Mouse (Mus musculus) limb, embryonic 12.5 days (tissue): ENCODE measurements around the gene Cnot1. TPM values are rescaled to one million over a fixed set of nuclear protein-coding genes. Genes with fewer than 3 reads are reported as not detected.
"Not testable (repeated sequence)": the region's sequence is repeated elsewhere in the genome, so short reads cannot be mapped to it uniquely, and the experiment has no call there.

Experiments
- ATAC-seq: fragments of 200-750 bp; cut with Nextera tagmentation; 2 replicates; pipeline ENCODE4 v1.8.0; 2017; ENCODE audit warnings: low read depth, moderate TSS enrichment; ENCODE audit not compliant: insufficient number of reproducible peaks, insufficient read depth, low FRiP score, low TSS enrichment
- H3K27ac ChIP-seq: fragments of 300-500 bp; sonication (generic); 2 replicates; pipeline ENCODE4 v1.5.1; 2016; ENCODE audit warnings: mild to moderate bottlenecking, moderate library complexity
- H3K27me3 ChIP-seq: fragments of 300-500 bp; sonication (generic); 2 replicates; pipeline ENCODE4 v1.6.1; 2016; ENCODE audit warnings: mild to moderate bottlenecking, moderate library complexity
- H3K36me3 ChIP-seq: fragments of 300-500 bp; sonication (generic); 2 replicates; pipeline ENCODE4 v1.6.1; 2016; ENCODE audit warnings: mild to moderate bottlenecking, moderate library complexity
- H3K4me1 ChIP-seq: fragments of 300-500 bp; sonication (generic); replicated peaks from 2 replicates; pipeline ENCODE4 v1.6.1; 2016
- H3K4me2 ChIP-seq: fragments of 300-500 bp; sonication (generic); 2 replicates; pipeline ENCODE4 v1.6.1; 2016; ENCODE audit warnings: mild to moderate bottlenecking, moderate library complexity
- H3K4me3 ChIP-seq: fragments of 300-500 bp; sonication (generic); replicated peaks from 2 replicates; pipeline ENCODE4 v1.5.1; 2016; ENCODE audit warnings: mild to moderate bottlenecking
- H3K9ac ChIP-seq: fragments of 300-500 bp; sonication (generic); replicated peaks from 2 replicates; pipeline ENCODE4 v1.6.1; 2016; ENCODE audit warnings: mild to moderate bottlenecking, moderate library complexity
- H3K9me3 ChIP-seq: fragments of 300-500 bp; sonication (generic); 2 replicates; pipeline ENCODE4 v1.6.1; 2016; ENCODE audit warnings: mild to moderate bottlenecking, moderate library complexity
- WGBS: fragments of 180-500 bp; shearing (Covaris S2); methylation state at CpG from one replicate; pipeline ENCODE4 v1.1.7; 2016; 5-methylcytosine and 5-hydroxymethylcytosine counted together
- polyA plus RNA-seq: library from polyadenylated mRNA; unstranded; fragments of >200 nt; fragmentation: Nextera tagmentation; extraction: Ambion mirVana; gene quantifications from 2 replicates; pipeline ENCODE4 v1.2.1, GENCODE M21; 2016

Cnot1 gene
- polyA plus RNA-seq, 1 experiment from 2014 or later: 91.3 TPM

- H3K36me3 ChIP-seq: peaks cover 46% of the 10 kb centered on the region
- H3K9me3 ChIP-seq: no peaks in the 10 kb centered on the region
- H3K4me1 ChIP-seq: no peaks in the 10 kb centered on the region; the same call in 1 of the 2 replicates
- no peaks in the 10 kb centered on the region for H3K27me3 ChIP-seq
- H3K27ac ChIP-seq: no peak overlapping the region
- no peak overlapping the region for H3K9ac ChIP-seq
- 97% methylated on average over 6 of the region's 6 CpGs for WGBS
- ATAC-seq: no peak
- H3K4me3 ChIP-seq: no peak overlapping the region
- H3K4me2 ChIP-seq: no peak overlapping the region
Measured at GRCm38 (mm10) chr8:95799117-95799516, 8.1 kb downstream of the Cnot1 start.

- WGBS: 93% methylated on average over 5 of the region's 5 CpGs
- not testable (repeated sequence) for H3K27ac ChIP-seq, H3K9ac ChIP-seq, H3K4me1 ChIP-seq, H3K27me3 ChIP-seq, ATAC-seq, H3K9me3 ChIP-seq, H3K4me2 ChIP-seq, H3K4me3 ChIP-seq
- peaks cover 31% of the 10 kb centered on the region for H3K36me3 ChIP-seq
Measured at GRCm38 (mm10) chr8:95795333-95796061, 11.8 kb downstream of the Cnot1 start.

- Histone ChIP-seq H3K27me3 (no peaks in the 10 kb centered on the region), H3K36me3 (peaks cover 84% of the 10 kb centered on the region), H3K27ac (no peak overlapping the region), H3K9ac (no peak overlapping the region), H3K4me2 (no peak overlapping the region), H3K9me3 (no peaks in the 10 kb centered on the region), H3K4me3 (no peak overlapping the region), H3K4me1 (no peaks in the 10 kb centered on the region)
- 96% methylated on average over 3 of the region's 4 CpGs for WGBS
- no peak for ATAC-seq
Measured at GRCm38 (mm10) chr8:95785591-95785990, 21.7 kb downstream of the Cnot1 start.

GRCm38 (mm10) chr8:95782628-95783027, 24.6 kb downstream of the Cnot1 start:
- Histone ChIP-seq H3K9ac (no peak overlapping the region), H3K4me3 (no peak overlapping the region), H3K27me3 (no peaks in the 10 kb centered on the region), H3K4me2 (no peak overlapping the region), H3K27ac (no peak overlapping the region), H3K36me3 (peaks cover 84% of the 10 kb centered on the region), H3K9me3 (peaks cover 8% of the 10 kb centered on the region; the same call in 1 of the 2 replicates), H3K4me1 (no peaks in the 10 kb centered on the region)
- ATAC-seq: no peak

- Histone ChIP-seq H3K27me3 (no peaks in the 10 kb centered on the region), H3K36me3 (peaks cover 75% of the 10 kb centered on the region), H3K4me3 (no peak overlapping the region), H3K9me3 (peaks cover 8% of the 10 kb centered on the region; the same call in 1 of the 2 replicates), H3K9ac (no peak overlapping the region), H3K4me2 (no peak overlapping the region), H3K4me1 (no peaks in the 10 kb centered on the region), H3K27ac (no peak overlapping the region)
- ATAC-seq: no peak
- WGBS: 96% methylated on average over 2 of the region's 2 CpGs
Measured at GRCm38 (mm10) chr8:95781775-95782174, 25.5 kb downstream of the Cnot1 start.

- Histone ChIP-seq H3K4me2 (no peak overlapping the region), H3K9me3 (peaks cover 8% of the 10 kb centered on the region; the same call in 1 of the 2 replicates), H3K9ac (no peak overlapping the region), H3K27me3 (no peaks in the 10 kb centered on the region), H3K36me3 (peaks cover 68% of the 10 kb centered on the region), H3K4me1 (no peaks in the 10 kb centered on the region), H3K27ac (no peak overlapping the region), H3K4me3 (no peak overlapping the region)
- ATAC-seq: no peak
- WGBS: 100% methylated on average over 3 of the region's 3 CpGs
Measured at GRCm38 (mm10) chr8:95781085-95781484, 26.2 kb downstream of the Cnot1 start.

- WGBS: 86% methylated on average over 1 of the region's 1 CpGs
- no peak overlapping the region for H3K9ac ChIP-seq
- H3K4me3 ChIP-seq: no peak overlapping the region
- ATAC-seq: no peak
- H3K4me2 ChIP-seq: no peak overlapping the region
- H3K27ac ChIP-seq: no peak overlapping the region
- H3K9me3 ChIP-seq: no peaks in the 10 kb centered on the region
- H3K27me3 ChIP-seq: no peaks in the 10 kb centered on the region
- H3K4me1 ChIP-seq: no peaks in the 10 kb centered on the region
- H3K36me3 ChIP-seq: peaks cover 93% of the 10 kb centered on the region
Measured at GRCm38 (mm10) chr8:95764133-95764532, 43.1 kb downstream of the Cnot1 start.

- no peaks in the 10 kb centered on the region for H3K9me3 ChIP-seq
- no peak overlapping the region for H3K27ac ChIP-seq
- no peaks in the 10 kb centered on the region for H3K27me3 ChIP-seq
- WGBS: 94% methylated on average over 6 of the region's 6 CpGs
- no peaks in the 10 kb centered on the region for H3K4me1 ChIP-seq
- H3K4me3 ChIP-seq: no peak overlapping the region
- ATAC-seq: no peak
- H3K9ac ChIP-seq: no peak overlapping the region
- peaks cover 89% of the 10 kb centered on the region for H3K36me3 ChIP-seq
- H3K4me2 ChIP-seq: no peak overlapping the region
Measured at GRCm38 (mm10) chr8:95760323-95760722, 46.9 kb downstream of the Cnot1 start.

GRCm38 (mm10) chr8:95751924-95752323, 55.3 kb downstream of the Cnot1 start:
- no peaks in the 10 kb centered on the region for H3K9me3 ChIP-seq
- H3K4me3 ChIP-seq: no peak overlapping the region
- no peak overlapping the region for H3K4me2 ChIP-seq
- H3K27ac ChIP-seq: no peak overlapping the region
- no peaks in the 10 kb centered on the region for H3K27me3 ChIP-seq
- no peak overlapping the region for H3K9ac ChIP-seq
- H3K36me3 ChIP-seq: peaks cover 93% of the 10 kb centered on the region
- no peak for ATAC-seq
- 92% methylated on average over 1 of the region's 1 CpGs for WGBS
- H3K4me1 ChIP-seq: no peaks in the 10 kb centered on the region

- Histone ChIP-seq H3K9ac (no peak overlapping the region), H3K9me3 (no peaks in the 10 kb centered on the region), H3K36me3 (peaks cover 95% of the 10 kb centered on the region), H3K4me2 (no peak overlapping the region), H3K27ac (no peak overlapping the region), H3K4me3 (no peak overlapping the region), H3K27me3 (no peaks in the 10 kb centered on the region), H3K4me1 (no peaks in the 10 kb centered on the region)
- 93% methylated on average over 4 of the region's 4 CpGs for WGBS
- ATAC-seq: no peak
Measured at GRCm38 (mm10) chr8:95748028-95748427, 59.2 kb downstream of the Cnot1 start.

- no peak overlapping the region for H3K27ac ChIP-seq
- no peaks in the 10 kb centered on the region for H3K27me3 ChIP-seq
- 93% methylated on average over 7 of the region's 7 CpGs for WGBS
- no peak overlapping the region for H3K4me2 ChIP-seq
- no peak overlapping the region for H3K9ac ChIP-seq
- no peak for ATAC-seq
- H3K4me3 ChIP-seq: no peak overlapping the region
- no peaks in the 10 kb centered on the region for H3K9me3 ChIP-seq
- H3K4me1 ChIP-seq: no peaks in the 10 kb centered on the region
- peaks cover 95% of the 10 kb centered on the region for H3K36me3 ChIP-seq
Measured at GRCm38 (mm10) chr8:95741732-95742131, 65.5 kb downstream of the Cnot1 start.

GRCm38 (mm10) chr8:95738596-95738995, 68.7 kb downstream of the Cnot1 start:
- Histone ChIP-seq H3K27me3 (no peaks in the 10 kb centered on the region), H3K4me2 (no peak overlapping the region), H3K9me3 (no peaks in the 10 kb centered on the region), H3K27ac (no peak overlapping the region), H3K9ac (no peak overlapping the region), H3K4me1 (no peaks in the 10 kb centered on the region), H3K36me3 (peaks cover 92% of the 10 kb centered on the region), H3K4me3 (no peak overlapping the region)
- 80% methylated on average over 7 of the region's 7 CpGs for WGBS
- no peak for ATAC-seq
